Mouse (Mus musculus) WW6 (cell line): ENCODE data around the gene Slco1a6.

ENCODE experiments used
- DNase-seq: peaks from one replicate; pipeline ENCODE4 v3.0.0-alpha.2; 2013; ENCODE audit warnings: low read depth, low spot score

The Slco1a6 gene

GRCm38 (mm10) chr6:142035771-142036170 is 172.6 kb downstream of the Slco1a6 start:
- DNase-seq: no peak
